Mouse (Mus musculus) spleen, adult 12 weeks (tissue): Measurements from ENCODE around the gene Gng12.
"Not testable (repeated sequence)": the region's sequence is repeated elsewhere in the genome, so short reads cannot be mapped to it uniquely, and the experiment has no call there.

Experiments
- DNase-seq: peaks from one replicate; pipeline ENCODE4 v3.0.0; 2022; ENCODE audit warnings: low spot score

Gene Gng12

GRCm38 (mm10) chr6:67029312-67029950 lies 133.2 kb downstream of the Gng12 start:
- DNase-seq = no peak

DNA sequence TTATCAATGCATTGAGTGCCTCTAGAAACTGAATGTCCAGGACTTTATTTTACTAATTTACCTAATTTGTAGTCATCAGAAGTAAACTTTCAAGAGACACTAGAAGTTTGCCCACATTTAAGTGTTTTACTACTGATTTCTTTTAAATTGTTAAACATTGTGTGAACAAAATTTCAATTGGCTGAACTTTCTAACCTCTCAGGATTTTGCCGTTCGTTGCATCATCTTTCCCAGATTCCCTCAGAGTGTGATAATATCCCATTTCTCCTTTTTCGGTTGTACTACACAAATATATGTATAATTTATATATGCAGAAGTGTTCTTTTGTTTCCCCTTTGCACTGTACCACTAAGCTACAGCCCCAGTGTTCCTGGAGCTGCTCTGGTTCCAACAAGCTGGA lies 133.8 kb downstream of the Gng12 start:
- DNase-seq = no peak

DNA sequence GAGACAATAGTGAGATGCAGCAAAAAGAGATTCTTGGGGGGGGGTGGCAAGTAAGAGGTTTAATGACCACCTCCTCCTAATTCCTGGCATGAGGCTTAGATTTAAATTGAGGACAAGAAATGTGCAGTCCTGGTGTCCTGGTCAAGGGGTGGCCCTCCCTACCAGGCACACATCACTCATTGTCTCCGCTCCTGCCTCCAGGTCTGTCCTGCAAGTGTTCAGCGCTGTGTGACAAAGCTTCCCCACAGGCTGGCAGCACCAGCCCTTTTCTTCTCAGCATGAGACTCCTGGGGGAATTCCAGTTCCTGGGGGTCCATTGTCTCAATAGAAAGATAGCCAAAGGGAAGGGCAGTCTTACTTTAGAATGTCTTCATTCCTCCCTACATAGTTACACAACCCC lies 134.2 kb downstream of the Gng12 start:
- no peak for DNase-seq

DNA sequence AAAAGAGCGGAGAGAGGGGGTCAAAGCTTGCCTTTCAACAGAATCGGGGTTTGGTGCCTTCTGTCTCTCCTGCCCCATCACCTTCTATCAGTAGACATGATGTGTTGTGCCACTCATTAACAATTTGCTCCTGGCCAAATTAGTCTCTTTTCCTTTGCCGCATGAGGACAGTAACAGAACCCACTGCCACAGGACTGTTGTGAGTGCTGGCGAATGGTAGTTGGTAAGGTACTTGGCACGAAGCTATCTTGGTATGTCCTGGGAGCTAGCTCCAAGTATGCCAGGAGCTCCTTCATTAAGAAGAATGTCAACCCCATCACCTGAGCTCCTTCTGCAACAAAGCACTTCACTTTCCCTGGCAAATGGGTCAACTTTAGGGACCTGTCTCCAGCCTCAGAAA lies 134.6 kb downstream of the Gng12 start:
- no peak for DNase-seq

DNA sequence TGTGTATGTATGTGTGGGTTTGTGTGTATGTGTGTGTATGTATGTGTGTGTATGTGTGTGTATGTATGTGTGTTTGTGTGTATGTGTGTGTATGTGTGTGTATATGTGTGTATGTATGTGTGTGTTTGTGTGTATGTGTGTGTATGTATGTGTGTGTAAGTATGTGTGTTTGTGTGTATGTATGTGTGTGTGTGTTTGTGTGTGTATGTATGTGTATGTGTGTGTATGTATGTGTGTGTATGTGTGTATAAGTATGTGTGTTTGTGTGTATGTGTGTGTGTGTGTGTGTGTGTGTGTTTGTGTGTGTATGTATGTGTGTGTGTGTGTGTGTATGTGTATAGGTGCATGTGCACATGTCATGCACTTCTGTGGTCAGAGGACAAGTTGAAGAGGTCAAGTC lies 136.4 kb downstream of the Gng12 start:
- DNase-seq = not testable (repeated sequence)

GRCm38 (mm10) chr6:67032972-67033371 lies 136.8 kb downstream of the Gng12 start:
- not testable (repeated sequence) for DNase-seq

DNA sequence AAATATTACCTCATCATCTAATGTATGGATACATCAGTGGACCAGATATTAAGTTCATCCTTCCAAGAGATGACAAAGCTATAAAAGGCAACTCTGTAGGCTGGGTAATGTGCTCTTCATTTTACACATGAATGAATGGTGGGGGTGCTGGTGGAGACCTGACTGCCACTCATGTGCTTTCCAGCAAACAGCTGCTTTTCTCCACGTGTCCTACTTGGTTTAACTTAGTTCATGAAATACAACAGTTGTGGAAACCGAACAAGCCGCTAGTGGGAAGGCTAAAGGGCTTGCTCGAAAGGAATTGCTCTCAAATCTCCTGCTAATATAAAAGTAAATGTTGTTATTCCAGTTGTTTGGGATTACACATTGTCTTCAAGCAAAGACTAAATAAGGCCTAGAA lies 137.4 kb downstream of the Gng12 start:
- DNase-seq = no peak

DNA sequence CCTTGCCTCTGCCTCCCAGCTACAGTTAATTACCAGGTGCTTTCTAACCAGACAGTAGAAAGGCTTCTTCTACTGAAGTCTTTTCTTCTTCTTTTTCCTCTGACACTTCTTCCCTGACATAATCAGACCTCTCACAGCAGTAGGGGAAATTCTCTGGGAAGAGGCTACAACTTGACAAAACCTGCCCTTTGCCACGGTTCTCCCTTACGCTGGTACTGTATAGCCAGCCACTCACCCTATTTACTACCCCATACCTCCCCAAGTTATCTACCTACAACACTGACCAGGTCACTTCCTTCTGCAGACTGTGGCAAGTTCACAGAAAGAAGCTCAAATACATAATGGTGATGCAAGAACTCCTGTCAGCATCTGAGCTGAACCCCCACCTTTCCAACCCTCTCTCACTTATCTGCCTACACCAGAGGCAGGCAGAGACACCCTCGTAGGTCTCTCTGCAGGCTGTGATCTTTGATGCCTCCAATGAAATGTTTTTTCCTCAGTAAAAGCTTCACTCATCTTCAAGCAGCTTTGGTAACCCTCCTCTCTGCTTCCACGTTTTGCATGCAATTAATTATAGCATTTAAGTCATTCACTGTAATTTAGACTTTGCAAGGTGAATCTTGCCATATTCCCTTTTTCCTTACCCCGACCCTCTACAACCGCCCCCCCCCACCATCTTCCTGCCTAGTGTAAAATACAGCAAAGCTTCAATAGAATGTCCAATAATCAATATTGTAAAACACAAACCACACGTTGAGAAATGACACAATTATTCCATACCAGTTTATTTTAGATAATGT lies 138.3 kb downstream of the Gng12 start:
- DNase-seq = peak; percentile 45

GRCm38 (mm10) chr6:67035388-67036299 lies 139.4 kb downstream of the Gng12 start:
- DNase-seq = peak; percentile 48

DNA sequence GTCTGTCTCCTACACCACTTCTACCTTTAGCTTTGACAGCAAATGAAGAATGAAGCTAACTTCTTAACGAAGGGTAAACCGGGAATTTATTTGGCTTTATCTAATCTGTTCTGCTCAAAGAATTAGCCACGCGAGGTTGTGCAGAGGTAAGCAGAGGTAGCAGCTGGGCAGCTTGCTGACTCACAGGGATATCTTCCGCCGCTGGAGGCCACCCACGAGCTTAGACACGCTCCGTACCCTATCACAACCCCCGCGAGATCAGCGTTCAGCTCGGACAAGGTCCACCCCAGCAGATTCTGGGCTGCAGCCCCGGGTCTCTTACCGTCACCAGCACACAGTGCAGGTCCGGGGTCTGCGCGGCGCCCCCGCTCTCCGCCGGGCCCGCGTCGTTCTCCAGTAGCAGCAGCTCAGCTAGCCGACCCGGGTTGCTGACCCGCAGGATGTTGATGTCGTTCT lies 140.2 kb downstream of the Gng12 start:
- DNase-seq = peak; percentile 78

DNA sequence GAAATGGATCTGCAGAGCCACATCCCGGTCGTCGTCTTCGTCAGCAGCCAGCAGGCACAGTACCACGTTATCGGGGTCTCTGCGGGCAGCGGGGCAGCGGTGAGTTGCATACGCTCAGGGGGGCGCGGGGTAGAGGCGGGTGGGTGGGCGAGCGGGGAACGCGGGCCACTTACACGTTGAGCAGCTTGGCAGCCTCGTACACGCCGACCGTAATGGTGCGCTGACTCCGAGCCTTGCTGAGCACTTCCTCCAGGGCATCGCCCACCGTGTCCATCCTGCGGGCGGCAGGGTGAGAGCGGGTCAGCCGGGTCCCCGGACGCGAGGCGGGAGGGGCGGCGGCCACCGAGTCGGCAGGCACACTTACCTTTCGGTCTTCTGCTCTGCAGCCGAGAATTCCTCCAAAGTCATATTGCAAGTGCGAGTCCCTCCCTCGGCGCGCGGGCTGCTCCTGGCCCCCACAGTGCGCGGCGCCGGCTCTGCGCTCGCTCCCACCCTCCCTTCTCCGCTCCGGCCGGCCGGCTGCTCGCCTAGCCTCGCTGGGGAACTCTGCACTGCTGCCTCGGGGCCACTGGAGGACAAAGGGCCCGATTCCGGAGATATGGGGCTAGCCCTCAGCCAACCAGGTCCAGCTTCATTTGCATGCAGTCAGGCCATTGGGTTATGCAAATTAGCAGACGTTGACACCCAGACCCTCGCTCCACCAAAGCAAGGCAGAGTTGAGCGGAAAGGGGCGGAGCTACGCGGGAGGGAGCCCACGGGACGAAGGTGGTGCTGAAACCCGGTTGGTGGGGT lies 140.8 kb downstream of the Gng12 start, which contains the start of gene Gadd45a:
Gene Gadd45a (minus strand): TSS at position 621 of the 792 bp plus-strand sequence.
- peak; percentile 90 for DNase-seq

DNA sequence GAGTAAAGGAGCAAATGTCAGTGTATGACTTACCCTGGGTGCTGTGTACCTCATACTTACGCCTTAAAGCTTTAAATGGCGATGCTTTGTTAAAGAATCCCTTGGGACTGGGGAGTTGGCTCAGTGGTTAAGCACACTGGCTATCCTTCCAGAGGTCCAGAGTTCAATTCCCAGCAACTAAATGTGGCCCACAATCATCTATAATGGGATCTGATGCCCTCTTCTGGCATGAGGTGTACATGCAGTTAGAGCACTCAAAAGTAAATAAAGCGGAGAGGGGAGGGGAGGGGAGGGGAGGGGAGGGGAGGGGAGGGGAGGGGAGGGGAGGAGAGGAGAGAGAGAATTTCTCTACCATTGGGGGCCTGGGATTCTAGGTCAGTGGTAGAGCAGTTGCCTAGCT lies 142.8 kb downstream of the Gng12 start:
- DNase-seq = no peak

GRCm38 (mm10) chr6:67040904-67041410 lies 144.8 kb downstream of the Gng12 start:
- no peak for DNase-seq

DNA sequence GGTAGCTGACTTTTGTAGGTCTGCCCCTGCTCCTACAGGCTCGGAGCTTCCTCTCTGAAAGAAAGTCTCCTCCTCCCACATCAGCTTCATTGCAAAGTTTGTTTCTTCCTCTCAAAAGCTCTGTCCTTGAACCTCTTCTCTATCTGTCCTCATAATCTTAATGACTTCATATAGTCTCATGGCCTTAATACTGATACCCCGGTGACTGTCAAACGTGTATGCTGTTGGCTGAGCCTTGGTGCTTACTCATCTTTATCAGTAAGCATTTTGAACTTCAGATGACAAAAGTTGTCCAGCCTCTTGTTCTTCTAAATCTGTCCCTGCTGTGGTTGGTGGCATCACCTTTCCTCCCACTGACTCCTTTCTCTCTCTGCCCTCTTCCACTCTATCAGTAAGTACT lies 149.2 kb downstream of the Gng12 start:
- DNase-seq = no peak

GRCm38 (mm10) chr6:67046937-67047336 lies 150.7 kb downstream of the Gng12 start:
- DNase-seq = no peak

- no peak for DNase-seq
Measured at GRCm38 (mm10) chr6:67048052-67048691, 152.0 kb downstream of the Gng12 start.

GRCm38 (mm10) chr6:67048880-67049694 lies 152.9 kb downstream of the Gng12 start:
- no peak for DNase-seq

- no peak for DNase-seq
Measured at GRCm38 (mm10) chr6:67049695-67050038, 153.5 kb downstream of the Gng12 start.

DNA sequence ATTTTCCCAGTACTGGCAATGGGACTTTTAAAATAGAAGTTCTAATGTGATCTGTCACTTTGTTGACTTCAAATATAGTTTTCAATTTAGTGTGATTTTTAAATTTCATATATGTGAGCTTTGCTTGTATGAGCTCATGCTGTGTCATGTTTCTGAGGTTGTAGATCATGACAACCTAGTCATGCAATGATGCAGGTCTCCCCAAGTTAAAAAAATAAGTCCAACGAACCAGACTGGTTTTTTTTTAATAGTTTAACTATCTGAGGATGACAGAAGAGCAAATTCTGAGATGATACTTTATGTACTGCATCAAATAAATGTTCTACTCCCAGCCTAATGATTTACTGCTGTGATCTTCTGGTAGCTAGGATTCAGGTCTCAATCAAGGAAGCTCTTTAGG lies 153.9 kb downstream of the Gng12 start:
- no peak for DNase-seq
